Mouse (Mus musculus) olfactory bulb, adult 2 months (tissue): Measurements from ENCODE around the gene Ccdc116. TPM values are rescaled to one million over a fixed set of nuclear protein-coding genes. Genes with fewer than 3 reads are reported as not detected.

Experiments used
- H3K27ac ChIP-seq: fragments of 200-500 bp; 2 replicates; pipeline ENCODE4 v1.5.1; 2012; ENCODE audit warnings: low read depth, low read length; ENCODE audit not compliant: insufficient read depth
- H3K4me1 ChIP-seq: fragments of 200-500 bp; 2 replicates; pipeline ENCODE4 v1.6.1; 2012; ENCODE audit warnings: low read length; ENCODE audit not compliant: control insufficient read depth, insufficient read depth
- H3K4me3 ChIP-seq: fragments of 200-500 bp; 2 replicates; pipeline ENCODE4 v1.5.1; 2012; ENCODE audit warnings: mild to moderate bottlenecking, low read depth, low read length, moderate library complexity; ENCODE audit not compliant: insufficient read depth
- CTCF ChIP-seq: fragments of 200-500 bp; IDR thresholded peaks from 2 replicates; pipeline ENCODE4 v1.5.1; 2012; ENCODE audit warnings: low read depth, mild to moderate bottlenecking, low read length, moderate library complexity; ENCODE audit not compliant: insufficient read depth
- POLR2A ChIP-seq: fragments of 200-500 bp; IDR thresholded peaks from 2 replicates; pipeline ENCODE4 v1.6.1; 2012; ENCODE audit warnings: mild to moderate bottlenecking, low read depth, low read length, moderate library complexity; ENCODE audit not compliant: insufficient read depth
- WGBS: fragments of 180-500 bp; shearing (Covaris S2); methylation state at CpG from one replicate; pipeline ENCODE4 v1.1.7; 2018; 5-methylcytosine and 5-hydroxymethylcytosine counted together
- polyA plus RNA-seq: library from polyadenylated mRNA; stranded (reverse); fragments of >200 nt; gene quantifications from 2 replicates; pipeline ENCODE4 v1.2.4, GENCODE M21; 2012; ENCODE audit warnings: low replicate concordance; ENCODE audit not compliant: missing spikeins, insufficient read depth, insufficient read length

The Ccdc116 gene
- polyA plus RNA-seq, result not detected in 2 replicates

DNA sequence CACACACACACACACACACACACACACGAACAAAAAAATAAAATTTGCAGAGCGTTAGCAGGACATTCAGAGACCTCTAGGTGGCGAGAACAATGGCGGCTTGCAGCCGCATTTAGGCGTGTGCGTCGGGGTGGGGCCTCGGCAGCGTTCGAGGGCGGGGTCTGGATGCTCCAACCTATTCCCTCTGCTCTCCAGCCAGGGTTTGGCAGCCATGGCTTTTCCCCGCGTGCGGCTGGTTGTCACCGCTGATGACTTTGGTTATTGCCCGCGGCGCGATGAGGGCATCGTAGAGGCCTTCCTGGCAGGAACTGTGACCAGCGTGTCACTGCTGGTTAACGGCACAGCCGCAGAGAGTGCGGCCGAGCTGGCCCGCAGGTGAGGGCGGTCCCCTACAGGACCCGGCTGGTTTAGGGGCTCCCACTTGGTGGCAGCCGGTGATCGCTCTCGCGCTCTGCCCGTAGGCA is at the start of gene Ccdc116:
Gene Ccdc116, minus strand, starts transcription at position 458 of the 464 bp plus-strand sequence.
- Histone ChIP-seq H3K27ac (peak within 1 kb of the TSS; percentile 61; the same call in 1 of the 2 replicates), H3K4me3 (peak within 1 kb of the TSS; percentile 97), H3K4me1 (peaks cover 18% of the 10 kb centered on the region)
- TF ChIP-seq POLR2A (peak; percentile 31; the same call in 1 of the 2 replicates), CTCF (0 out of 2 replicates have a peak, but pooled peaks have one; percentile 11)
- WGBS, result under 1% methylated on average over 34 of the region's 34 CpGs

DNA sequence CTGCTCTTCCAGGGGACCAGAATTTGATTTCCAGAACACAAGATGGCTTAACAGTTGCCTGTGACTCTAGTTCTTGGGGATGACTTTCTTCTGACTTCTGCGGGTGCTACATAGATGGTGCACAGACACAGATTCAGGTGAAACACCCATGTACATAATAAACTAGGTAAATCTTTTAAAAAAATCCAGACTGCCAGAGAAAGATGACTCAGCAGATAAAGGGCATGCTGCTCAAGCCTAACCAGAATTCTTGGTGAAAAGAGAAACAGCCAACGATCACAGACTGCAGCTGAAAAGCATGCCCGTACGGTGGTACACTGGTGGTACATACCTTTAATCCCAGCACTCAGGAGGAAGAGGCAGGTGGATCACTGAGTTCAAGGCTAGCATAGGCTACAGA is 46.8 kb upstream of the Ccdc116 start:
- no peak overlapping the region for H3K4me3 ChIP-seq
- no peak for TF ChIP-seq POLR2A
- no peak for TF ChIP-seq CTCF
- 85% methylated on average over 4 of the region's 4 CpGs for WGBS
- peaks cover 2% of the 10 kb centered on the region; the same call in 1 of the 2 replicates for H3K4me1 ChIP-seq
- no peak overlapping the region for H3K27ac ChIP-seq

DNA sequence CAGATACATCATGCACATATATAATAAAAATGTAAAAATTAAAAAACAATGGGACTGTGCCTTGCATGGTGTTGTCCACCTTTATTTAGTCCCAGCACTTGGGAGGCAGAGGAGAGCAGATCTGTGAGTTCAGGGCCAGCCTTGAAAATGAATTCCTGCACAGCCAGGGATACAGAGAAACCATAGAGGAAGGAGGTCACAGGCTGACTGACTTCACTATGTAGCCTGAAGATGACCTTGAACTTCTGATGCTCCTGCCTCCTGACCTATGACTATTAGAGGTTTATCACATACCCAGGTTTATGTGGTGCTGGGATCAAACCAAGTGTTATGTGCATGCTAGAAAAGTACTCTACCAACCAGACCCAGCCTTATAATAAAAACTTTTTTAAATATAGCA is 38.4 kb upstream of the Ccdc116 start:
- TF ChIP-seq POLR2A (no peak), CTCF (no peak)
- Histone ChIP-seq H3K4me1 (peaks cover 4% of the 10 kb centered on the region; the same call in 1 of the 2 replicates), H3K27ac (no peak overlapping the region), H3K4me3 (no peak overlapping the region)

DNA sequence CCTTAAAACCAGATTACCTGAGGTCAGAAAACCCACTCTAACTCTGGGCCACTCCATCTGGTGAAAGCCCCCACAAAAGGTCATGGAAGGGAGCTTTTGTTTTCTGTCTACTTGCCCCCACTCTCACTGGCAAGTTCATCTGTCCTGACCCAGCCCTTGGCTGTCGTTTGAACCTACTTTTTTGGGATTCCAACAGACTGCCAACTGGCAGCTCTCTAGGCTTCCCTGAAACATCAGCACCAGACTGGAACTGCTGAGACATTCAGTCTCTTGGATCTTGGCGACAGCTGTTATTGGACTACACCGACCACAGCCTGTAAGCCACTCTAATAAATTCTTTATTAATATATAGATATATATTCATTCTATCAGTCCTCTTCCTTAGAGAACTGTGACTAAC is 36.0 kb upstream of the Ccdc116 start:
- H3K4me1 ChIP-seq, result peaks cover 4% of the 10 kb centered on the region; the same call in 1 of the 2 replicates
- TF ChIP-seq CTCF (no peak), POLR2A (no peak)
- H3K27ac ChIP-seq, result no peak overlapping the region
- H3K4me3 ChIP-seq, result no peak overlapping the region
- 47% methylated on average over 3 of the region's 3 CpGs for WGBS

DNA sequence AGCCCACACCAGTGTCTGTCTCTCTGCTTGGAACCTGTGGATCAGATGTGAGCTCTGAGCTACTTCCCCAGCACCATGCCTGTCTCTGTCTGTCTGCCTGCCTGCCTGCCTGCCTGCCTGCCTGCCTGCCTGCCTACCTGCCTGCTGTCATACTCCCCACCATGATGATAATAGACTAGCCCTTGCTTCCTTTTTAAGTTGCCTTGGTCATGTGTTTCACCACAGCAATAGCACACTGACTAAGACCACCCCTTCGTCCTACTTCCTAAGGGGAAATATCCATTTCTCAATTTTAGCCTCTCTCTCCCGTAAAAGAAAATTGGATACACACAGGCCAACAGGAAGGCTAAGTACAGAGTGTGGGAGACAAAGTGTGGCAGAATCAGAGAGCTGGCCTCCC is 35.1 kb upstream of the Ccdc116 start:
- H3K27ac ChIP-seq, result no peak overlapping the region
- H3K4me3 ChIP-seq, result no peak overlapping the region
- H3K4me1 ChIP-seq, result peaks cover 4% of the 10 kb centered on the region; the same call in 1 of the 2 replicates
- TF ChIP-seq CTCF (no peak), POLR2A (no peak)
- WGBS, result 50% methylated on average over 2 of the region's 2 CpGs

DNA sequence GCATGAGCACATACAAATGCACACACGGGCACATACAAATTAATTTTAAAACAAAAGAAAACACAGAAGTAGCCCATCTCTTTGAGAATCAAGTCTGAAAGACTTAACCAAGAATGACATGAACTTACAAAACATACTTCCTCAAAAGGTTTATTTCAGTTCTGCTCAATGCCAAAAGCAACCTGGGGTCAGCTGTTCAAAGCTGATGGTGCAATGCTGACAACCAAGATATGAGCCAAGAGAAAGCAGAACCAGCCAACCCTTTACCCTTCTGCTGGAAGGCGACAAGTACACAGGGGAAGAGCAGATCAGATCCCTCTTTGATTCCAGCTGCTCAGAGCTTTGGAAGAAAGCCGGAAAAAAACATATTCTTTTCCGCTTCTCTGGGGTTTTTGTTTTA is 34.4 kb upstream of the Ccdc116 start:
- no peak for TF ChIP-seq CTCF
- TF ChIP-seq POLR2A, result no peak
- no peak overlapping the region for H3K27ac ChIP-seq
- 66% methylated on average over 4 of the region's 4 CpGs for WGBS
- H3K4me3 ChIP-seq, result no peak overlapping the region
- H3K4me1 ChIP-seq, result peaks cover 4% of the 10 kb centered on the region; the same call in 1 of the 2 replicates

DNA sequence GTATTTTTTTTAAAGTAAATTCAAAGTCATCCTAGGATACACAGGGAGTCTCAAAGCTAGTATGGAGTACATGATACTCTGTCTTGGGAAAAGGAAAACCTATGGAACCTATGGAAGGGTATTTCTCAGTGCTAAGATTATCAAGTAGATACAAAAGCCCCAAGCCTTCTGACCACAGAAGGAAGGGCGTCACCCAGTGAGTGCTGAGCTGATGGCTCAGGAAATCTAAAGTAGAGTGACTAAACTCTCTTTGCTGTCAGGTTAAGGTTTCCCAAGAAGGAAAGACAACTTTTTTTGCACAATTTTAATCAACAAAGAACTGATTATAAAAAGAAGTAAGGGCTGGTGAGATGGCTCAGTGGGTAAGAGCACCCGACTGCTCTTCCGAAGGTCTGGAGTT is 32.7 kb upstream of the Ccdc116 start:
- Histone ChIP-seq H3K4me3 (no peak overlapping the region), H3K27ac (no peak overlapping the region), H3K4me1 (peaks cover 4% of the 10 kb centered on the region; the same call in 1 of the 2 replicates)
- 96% methylated on average over 3 of the region's 3 CpGs for WGBS
- TF ChIP-seq POLR2A (no peak), CTCF (no peak)

DNA sequence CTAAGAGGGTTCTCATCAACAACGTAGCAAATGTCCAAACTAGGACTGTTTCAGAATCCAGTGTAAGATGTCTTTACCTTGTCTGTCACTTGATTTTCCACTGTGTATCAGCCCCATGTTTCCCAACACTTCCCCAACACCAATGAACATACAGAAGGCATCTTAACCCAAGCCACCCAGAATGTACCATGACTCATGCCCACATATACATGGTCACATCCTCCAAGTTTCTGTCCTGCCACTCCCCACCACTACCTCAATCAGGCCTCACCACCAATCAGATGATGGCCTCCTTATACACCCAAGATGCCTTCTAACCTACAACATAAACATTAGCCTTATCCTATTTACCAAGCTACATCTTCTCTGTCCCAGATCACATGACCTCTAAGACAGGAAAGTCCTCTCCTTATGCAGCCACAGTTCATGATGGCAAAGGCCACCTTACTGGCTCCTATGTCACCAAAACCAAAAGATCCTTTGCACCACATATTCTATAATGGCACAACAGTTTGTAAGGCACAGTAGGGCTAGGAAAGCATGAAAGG is 30.7 kb upstream of the Ccdc116 start:
- Histone ChIP-seq H3K4me1 (no peaks in the 10 kb centered on the region), H3K4me3 (no peak overlapping the region), H3K27ac (no peak overlapping the region)
- TF ChIP-seq CTCF (no peak), POLR2A (no peak)
- WGBS, result 94% methylated on average over 1 of the region's 1 CpGs

DNA sequence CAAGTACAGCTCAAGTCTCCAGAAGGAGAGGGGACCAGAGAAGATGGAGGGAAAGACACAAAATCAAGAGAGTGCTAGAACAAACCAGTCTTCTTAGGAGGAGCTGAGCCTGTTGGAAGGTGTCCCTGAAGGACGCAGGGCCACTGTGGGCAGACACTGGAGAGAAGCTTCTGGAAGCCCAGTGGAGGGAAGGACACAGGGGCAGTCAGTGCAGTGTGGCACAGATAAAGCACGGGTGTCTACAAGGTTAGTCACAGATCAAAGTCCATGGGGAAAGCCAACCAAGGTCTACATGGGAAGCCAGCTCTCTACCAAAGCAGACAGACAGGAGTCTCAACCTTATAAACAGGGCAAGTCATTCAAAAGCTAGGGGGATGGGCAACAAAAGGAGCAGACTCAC is 28.7 kb upstream of the Ccdc116 start:
- Histone ChIP-seq H3K27ac (no peak overlapping the region), H3K4me3 (no peak overlapping the region), H3K4me1 (no peaks in the 10 kb centered on the region)
- TF ChIP-seq CTCF, result no peak
- TF ChIP-seq POLR2A, result no peak
- whole genome bisulfite sequencing, result 88% methylated on average over 2 of the region's 2 CpGs
